Mouse (Mus musculus): Measurements from ENCODE around the gene Tbl3. TPM values are rescaled to one million over a fixed set of nuclear protein-coding genes. Genes with fewer than 3 reads are reported as not detected.

The Tbl3 gene
- total and polyA plus RNA-seq, 3 experiments, result 103 to 111 TPM; not detected in 1

GRCm38 (mm10) chr17:24719494-24720222 lies 12.2 kb upstream of the Tbl3 start:
- Histone ChIP-seq H3K36me3 (ENCODE audit: control insufficient read depth in 1 of 2, insufficient read depth in 2 of 2, low read length in 2 of 2) (peaks cover 5 to 11% of the 10 kb centered on the region in 2 experiments; a peak in 3 of 4 replicates), H3K9me3 (replicated peaks; ENCODE audit: insufficient read depth, low read length) (no peaks in the 10 kb centered on the region), H3K79me2 (ENCODE audit: control insufficient read depth, insufficient read depth, low read length, poor library complexity) (peaks cover 51% of the 10 kb centered on the region), H3K4me1 (ENCODE audit: control insufficient read depth in 1 of 2, insufficient read depth in 2 of 2, low read length in 2 of 2) (peaks cover 0 to 10% of the 10 kb centered on the region in 2 experiments; a peak in 2 of 4 replicates), H3K27me3 (ENCODE audit: control insufficient read depth in 1 of 2, insufficient read depth in 2 of 2, low read length in 2 of 2) (no peaks in the 10 kb centered on the region), H3K27ac (ENCODE audit: control insufficient read depth, low read depth, low read length) (peak overlapping the region; percentile 87), H3K4me3 (ENCODE audit: control insufficient read depth in 1 of 2, insufficient read depth in 1 of 2, low read depth in 2 of 2, low read length in 2 of 2) (peak overlapping the region; percentile 69 to 98), H3K9ac (ENCODE audit: control insufficient read depth, low read depth, low read length, poor library complexity, severe bottlenecking) (peak overlapping the region; percentile 98)
- TF ChIP-seq USF1 (IDR thresholded peaks at IDR 0.05; ENCODE audit: low read depth, low read length), result peak; percentile 68
- TF ChIP-seq POLR2AphosphoS5 (IDR thresholded peaks at IDR 0.05; ENCODE audit: borderline replicate concordance, low read depth, low read length), result peak; percentile 98
- TF ChIP-seq NRF1 (IDR thresholded peaks at IDR 0.05; ENCODE audit: insufficient read depth, low read depth, low read length, poor library complexity, severe bottlenecking), result peak; percentile 76
- TF ChIP-seq POLR2AphosphoS2 (IDR thresholded peaks at IDR 0.05; ENCODE audit: low read length), result peak; percentile 99
- TF ChIP-seq MYC (IDR thresholded peaks at IDR 0.05; ENCODE audit: low read depth, low read length), result peak; percentile 99
- TF ChIP-seq ELF1 (IDR thresholded peaks at IDR 0.05; ENCODE audit: low read depth, low read length), result peak; percentile 94
- peak; percentile 100 for TF ChIP-seq NELFE (IDR thresholded peaks at IDR 0.05; ENCODE audit: low read depth, low read length)
- peak; percentile 96 for TF ChIP-seq CHD2 (IDR thresholded peaks at IDR 0.05; ENCODE audit: low read length)
- peak; percentile 77 to 98 for TF ChIP-seq POLR2A (IDR thresholded peaks at IDR 0.05; ENCODE audit: control insufficient read depth in 1 of 2, insufficient read depth in 1 of 2, low read depth in 1 of 2, low read length in 2 of 2, poor library complexity in 1 of 2)
- TF ChIP-seq JUND (IDR thresholded peaks at IDR 0.05; ENCODE audit: low read depth, low read length), result no peak
- no peak for TF ChIP-seq SMC3 (IDR thresholded peaks at IDR 0.05; ENCODE audit: low read depth, low read length)
- TF ChIP-seq ETS1 (IDR thresholded peaks at IDR 0.05; ENCODE audit: low read depth, low read length), result peak; percentile 17; the same call in 1 of the 2 replicates
- peak; percentile 95 for TF ChIP-seq HCFC1 (IDR thresholded peaks at IDR 0.05; ENCODE audit: low read depth, low read length)
- TF ChIP-seq TAL1 (IDR thresholded peaks at IDR 0.05; ENCODE audit: low read length), result no peak
- TF ChIP-seq TBP (IDR thresholded peaks at IDR 0.05; ENCODE audit: low read depth, low read length), result peak; percentile 99
- TF ChIP-seq MXI1 (IDR thresholded peaks at IDR 0.05; ENCODE audit: low read depth, low read length), result peak; percentile 91
- TF ChIP-seq SIN3A (IDR thresholded peaks at IDR 0.05; ENCODE audit: low read length), result peak; percentile 89
- TF ChIP-seq ZMIZ1 (IDR thresholded peaks at IDR 0.05; ENCODE audit: low read depth, low read length), result peak; percentile 98
- TF ChIP-seq KAT2A (conservative IDR thresholded peaks at IDR 0.05; ENCODE audit: low read depth, low read length), result peak; percentile 72
- TF ChIP-seq USF2 (IDR thresholded peaks at IDR 0.05; ENCODE audit: borderline replicate concordance in 1 of 2, insufficient read depth in 1 of 2, low read depth in 1 of 2, low read length in 2 of 2), result no peak
- TF ChIP-seq RAD21 (IDR thresholded peaks at IDR 0.05; ENCODE audit: low read depth, low read length), result no peak
- peak; percentile 92 for TF ChIP-seq MAX (IDR thresholded peaks at IDR 0.05; ENCODE audit: low read length)
- TF ChIP-seq E2F4 (IDR thresholded peaks at IDR 0.05; ENCODE audit: borderline replicate concordance, low read depth, low read length), result no peak
- TF ChIP-seq TCF12 (IDR thresholded peaks at IDR 0.05; ENCODE audit: low read depth, low read length), result 0 out of 2 replicates have a peak, but pooled peaks have one; percentile 66
- DNase-seq (ENCODE audit: low read depth, low spot score), result peak; percentile 99

All from MEL (cell line).